26 mouse cellular contexts compared by ENCODE assay signal in the genomic region with DNA sequence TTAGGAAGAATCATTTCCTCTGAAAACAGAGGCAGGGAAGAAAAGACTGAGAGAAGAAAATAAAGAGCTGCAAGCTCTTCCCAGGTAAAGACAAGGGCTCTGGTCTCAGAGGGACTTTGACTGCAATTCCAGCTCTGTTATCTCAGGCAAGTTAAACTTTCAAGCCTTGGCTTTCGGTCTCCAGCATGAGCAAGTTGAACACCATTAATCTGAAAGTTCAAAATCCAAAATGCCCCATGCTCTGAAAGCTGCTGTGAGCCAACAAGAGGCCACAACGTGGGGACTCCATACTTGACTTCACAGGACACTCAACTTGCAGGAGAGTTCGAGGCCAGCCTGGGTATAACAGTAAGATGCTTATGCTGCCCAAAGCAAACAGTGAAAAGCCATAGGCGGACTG. TPM values are rescaled to one million over a fixed set of nuclear protein-coding genes. Genes with fewer than 3 reads are reported as not detected.
A peak's percentile ranks its signal among the peaks of the same experiment; 100 is the strongest.
DNase-seq lines count a peak whose midpoint lies in the region; ATAC-seq and TF ChIP-seq lines count a peak whose summit lies in the region.
"Had no signal": no experiment of that assay in that cellular context is flagged by ENCODE, and none has a peak within 500 bp of the region (broad histone marks: within the 10 kb centered on the region; RNA-seq: fewer than 3 reads in every experiment).

No protein-coding gene starts in this region.

- no peak for TF ChIP-seq CTCF in small intestine, adult 2 months (IDR thresholded peaks at IDR 0.05; ENCODE audit: extremely low read depth, insufficient read length, insufficient replicate concordance, low read depth, low read length)

- H3K4me2 ChIP-seq in intestine, embryonic 16.5 days (ENCODE audit: low read depth, low read length): peak overlapping the region; percentile 39
- H3K4me2 ChIP-seq: forebrain, embryonic 13.5 days; heart, embryonic 12.5 days; heart, embryonic 15.5 days; hindbrain, embryonic 14.5 days had no signal

- no peak for TF ChIP-seq POLR2A in small intestine, adult 2 months (IDR thresholded peaks at IDR 0.05; ENCODE audit: low read depth, low read length)

- DNase-seq in kidney, adult 9 months: peak; percentile 44
- no peak for DNase-seq in kidney, postnatal 25 days
- DNase-seq in spleen, adult 18-20 months: no peak
- DNase-seq in cerebellum, postnatal 14 days: no peak
- DNase-seq: adrenal gland, adult 2 months; adrenal gland, postnatal 14 days; cerebellum, adult 11 months; cerebellum, adult 2 months; cerebellum, adult 9-11 months; cerebellum, postnatal 36 days; embryo, embryonic 11 days; gastrocnemius, postnatal 10 days; gastrocnemius, postnatal 36 days; heart, postnatal 10 days; heart, postnatal 36 days had no signal

- H3K9ac ChIP-seq in intestine, embryonic 16.5 days (ENCODE audit: low read depth, low read length): no peak overlapping the region
- H3K9ac ChIP-seq: forebrain, embryonic 13.5 days; heart, embryonic 12.5 days; heart, embryonic 15.5 days; hindbrain, embryonic 14.5 days had no signal

- no peaks in the 10 kb centered on the region for H3K9me3 ChIP-seq in intestine, embryonic 16.5 days (ENCODE audit: control insufficient read depth, low read length)
- H3K9me3 ChIP-seq: forebrain, embryonic 10.5 days; forebrain, embryonic 13.5 days; heart, embryonic 12.5 days; heart, embryonic 15.5 days; hindbrain, embryonic 10.5 days had no signal

- H3K4me1 ChIP-seq in intestine, embryonic 16.5 days (ENCODE audit: control insufficient read depth, insufficient read depth, low read length): peaks cover 31% of the 10 kb centered on the region
- peaks cover 29% of the 10 kb centered on the region for H3K4me1 ChIP-seq in small intestine, adult 2 months (ENCODE audit: control insufficient read depth, insufficient read depth, insufficient read length, low read length)

- 0 out of 2 replicates have a peak, but pooled peaks have one; percentile 0 for ATAC-seq in intestine, embryonic 16.5 days
- ATAC-seq: CD4-positive, CD25-positive, alpha-beta regulatory T cell, adult 4 months; forebrain, embryonic 13.5 days; forebrain, embryonic 16.5 days; hindbrain, postnatal 0 days had no signal

- WGBS in intestine, embryonic 16.5 days: 56% methylated on average over 4 of the region's 4 CpGs
- WGBS in small intestine, adult 2 months: 26% methylated on average over 4 of the region's 4 CpGs

- H3K36me3 ChIP-seq in intestine, embryonic 16.5 days (ENCODE audit: control insufficient read depth, insufficient read depth, low read length): no peaks in the 10 kb centered on the region
- peaks cover 6% of the 10 kb centered on the region; the same call in 1 of the 2 replicates for H3K36me3 ChIP-seq in small intestine, adult 2 months (ENCODE audit: control insufficient read depth, insufficient read depth, low read length)
- H3K36me3 ChIP-seq: heart, embryonic 12.5 days; heart, embryonic 15.5 days had no signal

- no peak overlapping the region for H3K4me3 ChIP-seq in intestine, embryonic 16.5 days (ENCODE audit: low read length)
- no peak overlapping the region for H3K4me3 ChIP-seq in small intestine, adult 2 months (ENCODE audit: low read depth, low read length)
- H3K4me3 ChIP-seq: forebrain, embryonic 10.5 days; forebrain, embryonic 13.5 days; heart, embryonic 12.5 days; heart, embryonic 15.5 days; hindbrain, embryonic 10.5 days had no signal

- H3K27ac ChIP-seq in intestine, embryonic 16.5 days (ENCODE audit: low read length): peak overlapping the region; percentile 86
- peak overlapping the region; percentile 91 for H3K27ac ChIP-seq in small intestine, adult 2 months (ENCODE audit: insufficient read depth, low read depth, low read length)
- H3K27ac ChIP-seq: forebrain, embryonic 10.5 days; forebrain, embryonic 13.5 days; heart, embryonic 15.5 days; hindbrain, embryonic 10.5 days; hindbrain, embryonic 14.5 days; hindbrain, postnatal 0 days had no signal

- no peaks in the 10 kb centered on the region for H3K27me3 ChIP-seq in intestine, embryonic 16.5 days (replicated peaks; ENCODE audit: control insufficient read depth, insufficient read depth, low read length)
- no peaks in the 10 kb centered on the region for H3K27me3 ChIP-seq in small intestine, adult 2 months (ENCODE audit: control insufficient read depth, insufficient read depth, low read length)
- H3K27me3 ChIP-seq: forebrain, embryonic 13.5 days; heart, embryonic 12.5 days; heart, embryonic 15.5 days had no signal

RNA-seq across cellular contexts. Expression of a gene that starts 3.3 kb away (rescaled TPM):
- polyA plus RNA-seq in intestine, embryonic 16.5 days (2015; fragmentation: Nextera tagmentation; extraction: Ambion mirVana): 87.4 and 101 TPM in 2 replicates
- polyA plus RNA-seq in small intestine, adult 2 months (2012; rRNA removed): 14.8 and 38.8 TPM in 2 replicates

RNA-seq across cellular contexts. Expression of a gene that starts 44.4 kb away (rescaled TPM):
- polyA plus RNA-seq in intestine, embryonic 16.5 days (2015; fragmentation: Nextera tagmentation; extraction: Ambion mirVana): 27.4 and 35.2 TPM in 2 replicates
- 2.0 and 11.3 TPM in 2 replicates for polyA plus RNA-seq in small intestine, adult 2 months (2012; rRNA removed)

RNA-seq across cellular contexts. Expression of a gene that starts 53.7 kb away (rescaled TPM):
- 1.6 and 2.5 TPM in 2 replicates for polyA plus RNA-seq in intestine, embryonic 16.5 days (2015; fragmentation: Nextera tagmentation; extraction: Ambion mirVana)
- 0.72 and 1.8 TPM in 2 replicates for polyA plus RNA-seq in small intestine, adult 2 months (2012; rRNA removed)
